Mouse (Mus musculus) MEL (cell line): ENCODE results near the gene Pip5kl1. TPM values are rescaled to one million over a fixed set of nuclear protein-coding genes. Genes with fewer than 3 reads are reported as not detected.

ENCODE experiments used
- DNase-seq: peaks from one replicate; pipeline ENCODE4 v3.0.0; 2011; ENCODE audit warnings: low read depth, low spot score
- H3K27ac ChIP-seq: 2 replicates; pipeline ENCODE4 v1.5.1; 2012; ENCODE audit warnings: low read depth, mild to moderate bottlenecking, control low read depth, low read length, moderate library complexity; ENCODE audit not compliant: control insufficient read depth
- H3K27me3 ChIP-seq, 2 experiments: fragments of 150-350 bp in 1 of 2; sonication (generic) in 1 of 2; 2 replicates each; pipeline ENCODE4 v1.6.1; 2012; ENCODE audit warnings: low read length in 2 of 2, mild to moderate bottlenecking in 2 of 2, improper control_type of control experiment in 1 of 2, moderate library complexity in 1 of 2; ENCODE audit not compliant: insufficient read depth in 2 of 2, control insufficient read depth in 1 of 2
- H3K36me3 ChIP-seq, 2 experiments: 2 replicates each; pipeline ENCODE4 v1.6.1; 2012 to 2014; ENCODE audit warnings: low read length in 2 of 2, improper control_type of control experiment in 1 of 2, inconsistent platforms in 1 of 2, mild to moderate bottlenecking in 1 of 2; ENCODE audit not compliant: insufficient read depth in 2 of 2, control insufficient read depth in 1 of 2
- H3K4me1 ChIP-seq, 2 experiments: fragments of 150-350 bp in 1 of 2; sonication (generic) in 1 of 2; 2 replicates each; pipeline ENCODE4 v1.6.1; 2012; ENCODE audit warnings: low read length in 2 of 2, improper control_type of control experiment in 1 of 2, mild to moderate bottlenecking in 1 of 2; ENCODE audit not compliant: insufficient read depth in 2 of 2, control insufficient read depth in 1 of 2
- H3K4me3 ChIP-seq, 2 experiments: fragments of 150-350 bp in 1 of 2; sonication (generic) in 1 of 2; 2 replicates each; pipeline ENCODE4 v1.5.1; 2012; ENCODE audit warnings: low read depth in 2 of 2, low read length in 2 of 2, mild to moderate bottlenecking in 2 of 2, moderate library complexity in 2 of 2, control low read depth in 1 of 2, improper control_type of control experiment in 1 of 2; ENCODE audit not compliant: control insufficient read depth in 1 of 2, insufficient read depth in 1 of 2
- H3K79me2 ChIP-seq: 2 replicates; pipeline ENCODE4 v1.6.1; 2012; ENCODE audit warnings: mild to moderate bottlenecking, low read length, moderate library complexity; ENCODE audit not compliant: control insufficient read depth, poor library complexity, insufficient read depth
- H3K9ac ChIP-seq: 2 replicates; pipeline ENCODE4 v1.6.1; 2012; ENCODE audit warnings: low read depth, mild to moderate bottlenecking, control low read depth, low read length, moderate library complexity; ENCODE audit not compliant: control insufficient read depth, poor library complexity, severe bottlenecking
- H3K9me3 ChIP-seq: fragments of 150-350 bp; sonication (generic); replicated peaks from 2 replicates; pipeline ENCODE4 v1.6.1; 2012; ENCODE audit warnings: mild to moderate bottlenecking, low read length, improper control_type of control experiment, moderate library complexity; ENCODE audit not compliant: insufficient read depth
- ELF1 ChIP-seq: IDR thresholded peaks from 2 replicates; pipeline ENCODE4 v1.6.1; 2014; ENCODE audit warnings: low read depth, mild to moderate bottlenecking, inconsistent platforms, low read length, improper control_type of control experiment, moderate library complexity
- EP300 ChIP-seq, 2 experiments: IDR thresholded peaks; 2 replicates each; pipeline ENCODE4 v1.6.1; 2011; ENCODE audit warnings: improper control_type of control experiment in 2 of 2, low read length in 2 of 2, low read depth in 1 of 2, mild to moderate bottlenecking in 1 of 2
- HCFC1 ChIP-seq: IDR thresholded peaks from 2 replicates; pipeline ENCODE4 v1.6.1; 2012; ENCODE audit warnings: low read depth, mild to moderate bottlenecking, inconsistent platforms, low read length, improper control_type of control experiment, moderate library complexity
- JUND ChIP-seq: IDR thresholded peaks from 2 replicates; pipeline ENCODE4 v1.6.1; 2011; ENCODE audit warnings: low read depth, mild to moderate bottlenecking, improper control_type of control experiment, low read length
- MAZ ChIP-seq: IDR thresholded peaks from 2 replicates; pipeline ENCODE4 v1.6.1; 2012; ENCODE audit warnings: low read depth, mild to moderate bottlenecking, inconsistent platforms, low read length, improper control_type of control experiment
- MYC ChIP-seq: IDR thresholded peaks from 2 replicates; pipeline ENCODE4 v1.6.1; 2011; ENCODE audit warnings: low read depth, mild to moderate bottlenecking, low read length, improper control_type of control experiment, moderate library complexity
- POLR2AphosphoS2 ChIP-seq: IDR thresholded peaks from 2 replicates; pipeline ENCODE4 v1.6.1; 2011; ENCODE audit warnings: low read length, improper control_type of control experiment
- SMC3 ChIP-seq: IDR thresholded peaks from 2 replicates; pipeline ENCODE4 v1.6.1; 2011; ENCODE audit warnings: low read depth, low read length, improper control_type of control experiment
- TAL1 ChIP-seq: IDR thresholded peaks from 2 replicates; pipeline ENCODE4 v1.6.1; 2012; ENCODE audit warnings: mild to moderate bottlenecking, inconsistent platforms, low read length, moderate library complexity, mixed read lengths
- TCF12 ChIP-seq: IDR thresholded peaks from 2 replicates; pipeline ENCODE4 v1.6.1; 2014; ENCODE audit warnings: low read depth, mild to moderate bottlenecking, inconsistent platforms, low read length, improper control_type of control experiment, moderate library complexity
- UBTF ChIP-seq: IDR thresholded peaks from 2 replicates; pipeline ENCODE4 v1.6.1; 2012; ENCODE audit warnings: low read depth, mild to moderate bottlenecking, inconsistent platforms, low read length, improper control_type of control experiment, moderate library complexity, borderline replicate concordance; ENCODE audit not compliant: insufficient read depth
- ZKSCAN1 ChIP-seq: IDR thresholded peaks from 2 replicates; pipeline ENCODE4 v1.6.1; 2012; ENCODE audit warnings: low read depth, mild to moderate bottlenecking, inconsistent platforms, low read length, improper control_type of control experiment, moderate library complexity
- ZMIZ1 ChIP-seq: IDR thresholded peaks from 2 replicates; pipeline ENCODE4 v1.6.1; 2012; ENCODE audit warnings: low read depth, mild to moderate bottlenecking, inconsistent platforms, low read length, improper control_type of control experiment, moderate library complexity
- polyA plus RNA-seq, 2 experiments: library from polyadenylated mRNA; stranded (reverse) in 1 of 2; unstranded in 1 of 2; fragments of >175 nt in 1 of 2; fragments of >200 nt in 1 of 2; gene quantifications; 2 replicates each; pipeline versions ENCODE4 v1.2.1 to v1.2.4; 2012; ENCODE audit warnings: low replicate concordance in 2 of 2, low read depth in 1 of 2; ENCODE audit not compliant: insufficient read length in 2 of 2, insufficient read depth in 1 of 2, missing spikeins in 1 of 2
- total RNA-seq: library from RNA; depleted of rRNA; stranded (reverse); fragments of 300-350 nt; gene quantifications from 2 replicates; pipeline ENCODE4 v1.2.3, GENCODE M21; 2012

Gene Pip5kl1
- total and polyA plus RNA-seq, 3 experiments = 0.22 to 0.58 TPM; not detected in 1

- Histone ChIP-seq H3K9me3 (no peaks in the 10 kb centered on the region), H3K36me3 (peaks cover 0 to 5% of the 10 kb centered on the region in 2 experiments; a peak in 1 of 4 replicates), H3K4me3 (no peak overlapping the region), H3K79me2 (no peaks in the 10 kb centered on the region), H3K27me3 (no peaks in the 10 kb centered on the region), H3K9ac (no peak overlapping the region), H3K4me1 (peaks cover 0 to 3% of the 10 kb centered on the region in 2 experiments; a peak in 2 of 4 replicates), H3K27ac (no peak overlapping the region)
- DNase-seq = no peak
- no peak for TF ChIP-seq JUND
These were observed 23.9 kb downstream of the Pip5kl1 start for GRCm38 (mm10) chr2:32598506-32598905.

DNA sequence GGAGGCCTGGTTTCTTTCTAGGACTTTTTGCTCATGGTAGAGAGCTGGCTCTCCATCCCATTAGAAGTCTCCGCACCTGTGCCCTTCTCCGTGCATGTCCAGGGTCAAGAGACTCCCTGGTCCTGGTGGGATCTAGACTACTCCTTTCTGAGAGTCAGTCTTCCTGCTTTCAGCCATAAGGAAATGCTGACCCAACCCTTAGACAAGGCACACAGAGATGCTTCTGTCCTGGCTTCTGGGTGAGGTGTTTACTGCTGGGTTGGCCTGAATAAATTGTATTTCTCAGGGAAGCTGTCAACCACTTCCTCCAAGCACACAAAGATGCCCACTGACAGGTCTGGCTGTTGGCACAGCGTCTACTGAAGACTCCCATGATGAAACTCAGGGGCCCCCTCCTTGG is 24.8 kb downstream of the Pip5kl1 start, which contains the start of gene St6galnac6:
Gene St6galnac6 (plus strand): TSS at position 301 of the 400 bp plus-strand sequence.
- Histone ChIP-seq H3K4me3 (no peak within 1 kb of the TSS), H3K4me1 (peaks cover 0 to 3% of the 10 kb centered on the region in 2 experiments; a peak in 2 of 4 replicates), H3K9me3 (no peaks in the 10 kb centered on the region)
- DNase-seq = no peak
- TF ChIP-seq MAZ (no peak), ZKSCAN1 (no peak), EP300 (IDR thresholded peaks at IDR 0.05; ENCODE audit: low read depth in 1 of 2, low read length in 2 of 2) (no peak), TCF12 (no peak)
- TF ChIP-seq, all 39 proteins: peak for 0
- H3K36me3 ChIP-seq = peaks cover 0 to 5% of the 10 kb centered on the region in 2 experiments; a peak in 1 of 4 replicates
- H3K79me2 ChIP-seq = no peaks in the 10 kb centered on the region
- no peaks in the 10 kb centered on the region for H3K27me3 ChIP-seq
- no peak within 1 kb of the TSS for H3K27ac ChIP-seq
- H3K9ac ChIP-seq = no peak within 1 kb of the TSS

GRCm38 (mm10) chr2:32601417-32602065 is 26.9 kb downstream of the Pip5kl1 start:
- no peak for TF ChIP-seq EP300 (IDR thresholded peaks at IDR 0.05; ENCODE audit: low read depth in 1 of 2, low read length in 2 of 2)
- TF ChIP-seq ZMIZ1 = no peak
- no peak for TF ChIP-seq HCFC1
- no peak for TF ChIP-seq TAL1
- TF ChIP-seq ZKSCAN1 = no peak
- TF ChIP-seq SMC3 = no peak
- TF ChIP-seq JUND = no peak
- no peak for TF ChIP-seq MYC
- no peak for TF ChIP-seq MAZ
- no peak for TF ChIP-seq UBTF
- TF ChIP-seq ELF1 = no peak
- TF ChIP-seq POLR2AphosphoS2 = no peak
- H3K4me3 ChIP-seq = no peak overlapping the region
- no peaks in the 10 kb centered on the region for H3K27me3 ChIP-seq
- H3K27ac ChIP-seq = no peak overlapping the region
- no peaks in the 10 kb centered on the region for H3K9me3 ChIP-seq
- H3K4me1 ChIP-seq = peaks cover 0 to 6% of the 10 kb centered on the region in 2 experiments
- DNase-seq = no peak
- H3K79me2 ChIP-seq = no peaks in the 10 kb centered on the region
- no peak overlapping the region for H3K9ac ChIP-seq
- H3K36me3 ChIP-seq = peaks cover 0 to 2% of the 10 kb centered on the region in 2 experiments; a peak in 1 of 4 replicates
